In genomic region chr11:116643579-116644224, GRCm38 (mm10) we compare ENCODE assay signal across 9 mouse cellular contexts. TPM values are rescaled to one million over a fixed set of nuclear protein-coding genes. Genes with fewer than 3 reads are reported as not detected.
DNase-seq lines count a peak whose midpoint lies in the region; ATAC-seq lines count a peak whose summit lies in the region.
"Had no signal": no experiment of that assay in that cellular context is flagged by ENCODE, and none has a peak within 500 bp of the region (broad histone marks: within the 10 kb centered on the region; RNA-seq: fewer than 3 reads in every experiment).

No protein-coding gene starts in this region.

- H3K27me3 ChIP-seq in kidney, embryonic 15.5 days = no peaks in the 10 kb centered on the region
- H3K27me3 ChIP-seq in heart, embryonic 14.5 days (ENCODE audit: control insufficient read depth, insufficient read depth, low read length) = peaks cover 5% of the 10 kb centered on the region; the same call in 1 of the 2 replicates
- peaks cover 13% of the 10 kb centered on the region for H3K27me3 ChIP-seq in midbrain, embryonic 13.5 days

- H3K9me3 ChIP-seq in kidney, embryonic 15.5 days (replicated peaks) = no peaks in the 10 kb centered on the region
- H3K9me3 ChIP-seq in heart, embryonic 14.5 days (ENCODE audit: control insufficient read depth, low read length) = no peaks in the 10 kb centered on the region
- no peaks in the 10 kb centered on the region for H3K9me3 ChIP-seq in midbrain, embryonic 13.5 days

- DNase-seq in kidney, adult 18-20 months = no peak
- peak; percentile 73 for DNase-seq in cerebellum, adult 9-11 months
- DNase-seq in right cerebral cortex, postnatal 10 days (ENCODE audit: low spot score in 2 of 2) = no peak
- DNase-seq in urinary bladder, postnatal 4 days (ENCODE audit: low spot score in 2 of 2) = no peak
- DNase-seq in thymus, postnatal 36 days = no peak

- H3K27ac ChIP-seq in kidney, embryonic 15.5 days = peak overlapping the region; percentile 29
- H3K27ac ChIP-seq in heart, embryonic 14.5 days (replicated peaks in 1 of 2; ENCODE audit: control insufficient read depth in 1 of 2, insufficient read depth in 1 of 2, low read depth in 2 of 2, low read length in 2 of 2) = no peak overlapping the region
- peak overlapping the region; percentile 41 for H3K27ac ChIP-seq in midbrain, embryonic 13.5 days

- peak; percentile 24 for ATAC-seq in kidney, embryonic 15.5 days (replicated peaks; ENCODE audit: low FRiP score)
- no peak for ATAC-seq in heart, embryonic 14.5 days (ENCODE audit: insufficient number of reproducible peaks, insufficient read depth, low FRiP score, low read depth)
- ATAC-seq in midbrain, embryonic 13.5 days = peak; percentile 70; the same call in 1 of the 2 replicates

- no peaks in the 10 kb centered on the region for H3K36me3 ChIP-seq in kidney, embryonic 15.5 days
- no peaks in the 10 kb centered on the region for H3K36me3 ChIP-seq in heart, embryonic 14.5 days (ENCODE audit: control insufficient read depth, insufficient read depth, low read length)
- no peaks in the 10 kb centered on the region for H3K36me3 ChIP-seq in midbrain, embryonic 13.5 days

- H3K4me3 ChIP-seq in kidney, embryonic 15.5 days (replicated peaks) = peak overlapping the region; percentile 17
- H3K4me3 ChIP-seq in heart, embryonic 14.5 days (ENCODE audit: control insufficient read depth in 1 of 2, insufficient read depth in 1 of 2, low read depth in 1 of 2, low read length in 2 of 2) = no peak overlapping the region
- H3K4me3 ChIP-seq in midbrain, embryonic 13.5 days (replicated peaks) = peak overlapping the region; percentile 16

- 12% methylated on average over 19 of the region's 19 CpGs for WGBS in kidney, embryonic 15.5 days
- WGBS in heart, embryonic 14.5 days = 13% methylated on average over 19 of the region's 19 CpGs
- WGBS in midbrain, embryonic 13.5 days = 4% methylated on average over 19 of the region's 19 CpGs

- peak overlapping the region; percentile 56 for H3K4me2 ChIP-seq in kidney, embryonic 15.5 days
- H3K4me2 ChIP-seq in heart, embryonic 14.5 days (ENCODE audit: low read length) = peak overlapping the region; percentile 47
- H3K4me2 ChIP-seq in midbrain, embryonic 13.5 days (replicated peaks) = peak overlapping the region; percentile 51

- 0 out of 2 replicates have a peak overlapping the region, but pooled peaks have one; percentile 31 for H3K9ac ChIP-seq in kidney, embryonic 15.5 days
- H3K9ac ChIP-seq in heart, embryonic 14.5 days (ENCODE audit: low read length) = no peak overlapping the region
- peak overlapping the region; percentile 48 for H3K9ac ChIP-seq in midbrain, embryonic 13.5 days (replicated peaks)

- H3K4me1 ChIP-seq in kidney, embryonic 15.5 days = peaks cover 57% of the 10 kb centered on the region
- H3K4me1 ChIP-seq in heart, embryonic 14.5 days (ENCODE audit: control insufficient read depth in 2 of 2, insufficient read depth in 2 of 2, low read length in 2 of 2) = peaks cover 23 to 28% of the 10 kb centered on the region in 2 experiments
- H3K4me1 ChIP-seq in midbrain, embryonic 13.5 days (replicated peaks) = peaks cover 18% of the 10 kb centered on the region

RNA-seq across cellular contexts. Expression of gene Prcd, which starts 9.6 kb away (rescaled TPM):
- polyA plus RNA-seq in kidney, embryonic 15.5 days (2015; fragmentation: Nextera tagmentation; extraction: Ambion mirVana) = 1.1 and 1.6 TPM in 2 replicates
- 1.3 and 1.9 TPM in 2 replicates for polyA plus RNA-seq in heart, embryonic 14.5 days (2014; fragmentation: Nextera tagmentation; extraction: Ambion mirVana)
- 1.0 and 1.2 TPM in 2 replicates for polyA plus RNA-seq in midbrain, embryonic 13.5 days (2015; fragmentation: Nextera tagmentation; extraction: Ambion mirVana)

RNA-seq across cellular contexts. Expression of gene Cygb, which starts 10.4 kb away (rescaled TPM):
- 13.7 and 16.0 TPM in 2 replicates for polyA plus RNA-seq in kidney, embryonic 15.5 days (2015; fragmentation: Nextera tagmentation; extraction: Ambion mirVana)
- polyA plus RNA-seq in heart, embryonic 14.5 days (2014; fragmentation: Nextera tagmentation; extraction: Ambion mirVana) = 5.8 and 6.7 TPM in 2 replicates
- 8.8 TPM in 2 replicates for polyA plus RNA-seq in midbrain, embryonic 13.5 days (2015; fragmentation: Nextera tagmentation; extraction: Ambion mirVana)

RNA-seq across cellular contexts. Expression of gene Rhbdf2, which starts 16.9 kb away (rescaled TPM):
- 9.5 and 9.8 TPM in 2 replicates for polyA plus RNA-seq in kidney, embryonic 15.5 days (2015; fragmentation: Nextera tagmentation; extraction: Ambion mirVana)
- 6.4 and 6.6 TPM in 2 replicates for polyA plus RNA-seq in heart, embryonic 14.5 days (2014; fragmentation: Nextera tagmentation; extraction: Ambion mirVana)
- polyA plus RNA-seq in midbrain, embryonic 13.5 days (2015; fragmentation: Nextera tagmentation; extraction: Ambion mirVana) = 0.76 and 0.77 TPM in 2 replicates

RNA-seq across cellular contexts. Expression of gene Aanat, which starts 57.5 kb away (rescaled TPM):
- polyA plus RNA-seq in kidney, embryonic 15.5 days (2015; fragmentation: Nextera tagmentation; extraction: Ambion mirVana) = not detected in 2 replicates
- 0.28 TPM in 1 of 2 replicates, not detected in the other for polyA plus RNA-seq in heart, embryonic 14.5 days (2014; fragmentation: Nextera tagmentation; extraction: Ambion mirVana)
- polyA plus RNA-seq in midbrain, embryonic 13.5 days (2015; fragmentation: Nextera tagmentation; extraction: Ambion mirVana) = 0.22 and 0.34 TPM in 2 replicates
- polyA plus RNA-seq: small intestine, adult 2 months had no signal

Comparison
In these comparisons a context has a peak if more than half of its experiments do, and no peak if none do; other contexts are left out.
1. H3K27ac ChIP-seq: peak in kidney, embryonic 15.5 days (single experiment) and midbrain, embryonic 13.5 days (single experiment); none in heart, embryonic 14.5 days (0 of 2).
2. H3K4me3 ChIP-seq: peak in kidney, embryonic 15.5 days (single experiment) and midbrain, embryonic 13.5 days (single experiment); none in heart, embryonic 14.5 days (0 of 2).
3. Peak in every context shown above with its lines, with median percentiles within 50 percentile points of each other: H3K4me2 ChIP-seq.